Mouse (Mus musculus): ENCODE measurements around the gene Atp6v0a2.

Gene Atp6v0a2

GRCm38 (mm10) chr5:124637300-124637699 is 8.9 kb downstream of the Atp6v0a2 start:
- DNase-seq = peak; percentile 71

GRCm38 (mm10) chr5:124637836-124638235 is 9.5 kb downstream of the Atp6v0a2 start:
- peak; percentile 43 for DNase-seq

GRCm38 (mm10) chr5:124713741-124714140 is 85.4 kb downstream of the Atp6v0a2 start:
- no peak for DNase-seq

- DNase-seq = no peak
Observed at GRCm38 (mm10) chr5:124715135-124715534, 86.8 kb downstream of the Atp6v0a2 start.

DNA sequence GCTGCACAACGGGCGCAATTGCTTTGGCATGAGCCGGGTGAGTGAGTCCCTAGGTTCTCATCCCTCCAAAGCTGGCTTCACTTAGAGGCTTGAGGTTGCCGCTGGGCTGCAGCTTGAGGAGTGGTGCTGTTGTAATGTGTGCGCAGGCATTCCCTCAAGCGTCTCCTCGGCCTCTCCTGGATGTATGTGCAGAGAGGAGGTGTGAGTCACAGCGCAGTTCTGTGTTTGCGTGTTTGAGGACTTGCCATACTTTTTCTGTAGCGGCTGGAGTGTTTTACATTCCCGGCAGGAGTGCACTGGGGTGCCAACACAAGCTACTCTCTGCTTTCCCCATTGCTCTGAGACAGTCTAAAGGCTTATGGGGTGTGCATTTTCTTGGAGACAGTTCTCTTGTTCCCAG is 89.6 kb downstream of the Atp6v0a2 start:
- DNase-seq = no peak

- no peak for DNase-seq
Observed at GRCm38 (mm10) chr5:124718396-124718795, 90.0 kb downstream of the Atp6v0a2 start.

- DNase-seq = no peak
Observed at GRCm38 (mm10) chr5:124723125-124723524, 94.7 kb downstream of the Atp6v0a2 start.

- no peak for DNase-seq
Observed at GRCm38 (mm10) chr5:124724997-124725396, 96.6 kb downstream of the Atp6v0a2 start, which contains the start of gene Dnah10. Gene Dnah10, plus strand, starts transcription at chr5:124725085.

DNA sequence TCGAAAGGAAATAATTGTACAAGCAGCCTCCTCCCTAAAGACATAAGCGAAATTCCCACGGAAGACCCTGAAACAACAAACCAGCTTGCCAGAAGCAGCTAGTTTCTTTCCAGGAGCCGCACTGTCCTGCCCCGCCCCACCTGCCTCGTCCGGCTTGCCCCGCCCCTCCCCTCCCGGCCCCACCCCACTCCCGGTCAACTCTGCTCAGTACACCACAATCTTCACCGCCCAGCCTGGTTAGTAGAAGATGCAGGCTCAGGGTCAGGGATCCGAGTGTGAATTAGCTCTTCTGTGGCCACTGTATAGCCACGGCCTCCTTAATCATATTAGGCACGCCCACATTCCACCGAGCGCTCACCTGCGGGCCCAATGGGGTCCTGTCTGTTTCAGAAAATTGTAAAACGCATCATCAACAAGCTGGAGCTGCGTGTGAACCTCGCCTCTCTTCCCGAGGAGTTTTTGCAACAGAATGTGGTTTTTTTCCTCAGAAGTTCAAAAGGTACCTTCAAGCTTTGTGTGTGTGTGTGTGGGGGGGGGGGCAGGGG is 101.4 kb downstream of the Atp6v0a2 start:
- DNase-seq = no peak

- no peak for DNase-seq
Observed at GRCm38 (mm10) chr5:124733961-124734360, 105.6 kb downstream of the Atp6v0a2 start.

GRCm38 (mm10) chr5:124741898-124742599 is 113.7 kb downstream of the Atp6v0a2 start:
- peak; percentile 53 for DNase-seq

DNA sequence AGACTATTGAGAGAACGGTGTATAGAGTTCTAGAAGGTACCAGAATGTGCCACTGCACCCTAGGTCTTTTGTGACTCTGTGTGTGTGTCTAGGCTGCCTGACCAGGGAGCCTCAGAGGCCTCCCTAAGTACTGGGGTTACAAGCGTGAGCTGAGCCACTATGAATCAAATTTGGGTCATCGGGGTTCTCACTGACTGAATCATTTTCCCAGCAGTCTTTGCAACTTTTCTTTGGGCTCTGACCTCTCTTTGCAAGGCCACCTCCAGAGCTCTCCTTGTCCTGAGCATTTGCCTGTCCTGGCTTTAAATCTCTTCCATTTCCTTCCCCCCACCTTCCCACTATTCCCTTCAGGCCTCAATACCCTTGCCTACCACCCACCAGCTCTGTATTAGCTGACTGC is 115.5 kb downstream of the Atp6v0a2 start:
- DNase-seq = no peak

DNA sequence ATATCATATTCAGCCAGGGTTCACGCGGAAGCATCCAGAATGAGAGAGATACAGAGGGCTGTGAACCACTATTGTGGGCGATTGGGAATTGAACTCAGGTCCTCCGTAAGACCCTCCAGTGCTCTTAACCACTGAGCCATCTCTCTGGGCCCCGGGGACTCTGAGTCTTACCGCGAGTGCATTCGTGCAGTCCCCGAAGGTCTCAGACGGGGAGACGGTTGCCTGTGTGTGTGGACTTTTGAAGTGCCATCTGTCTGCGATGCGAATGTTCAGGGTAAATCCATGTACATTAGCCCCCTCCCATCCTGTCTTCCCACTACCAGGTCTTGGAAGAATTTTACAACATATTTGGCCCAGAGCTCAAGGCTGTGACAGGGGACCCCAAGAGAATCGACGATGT is 117.8 kb downstream of the Atp6v0a2 start:
- DNase-seq = no peak

DNA sequence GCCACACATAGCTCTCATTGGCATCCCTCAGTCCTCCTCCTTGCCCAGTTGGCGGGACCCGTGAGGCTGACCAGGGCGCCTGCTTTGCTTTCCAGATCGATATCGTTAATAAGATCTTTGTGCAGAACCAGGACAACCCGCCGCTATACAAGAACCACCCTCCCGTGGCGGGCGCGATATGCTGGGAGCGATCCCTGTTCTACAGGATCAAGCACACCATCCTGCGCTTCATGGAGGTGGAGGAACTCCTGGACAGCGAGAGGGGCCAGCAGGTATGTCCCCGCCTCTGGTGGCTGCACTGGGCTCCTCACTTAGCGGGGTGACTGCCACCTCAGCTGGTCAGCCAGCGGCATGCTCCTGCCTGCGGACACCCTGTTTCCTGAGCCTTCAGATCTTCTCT is 119.9 kb downstream of the Atp6v0a2 start:
- no peak for DNase-seq

GRCm38 (mm10) chr5:124751656-124752055 is 123.3 kb downstream of the Atp6v0a2 start:
- DNase-seq = no peak

GRCm38 (mm10) chr5:124761011-124761410 is 132.6 kb downstream of the Atp6v0a2 start:
- peak; percentile 60 for DNase-seq

- DNase-seq = peak; percentile 24
Observed at GRCm38 (mm10) chr5:124761787-124762186, 133.4 kb downstream of the Atp6v0a2 start.

Data from thymus, postnatal 4 days (tissue).